Mouse (Mus musculus) kidney, embryonic 14.5 days (tissue): ENCODE results near the gene Tmem9. TPM values are rescaled to one million over a fixed set of nuclear protein-coding genes. Genes with fewer than 3 reads are reported as not detected.

ENCODE experiments used
- ATAC-seq: fragments of 200-750 bp; cut with Nextera tagmentation; 2 replicates; pipeline ENCODE4 v1.8.0; 2017; ENCODE audit warnings: moderate number of reproducible peaks, mild to moderate bottlenecking, moderate TSS enrichment, moderate library complexity; ENCODE audit not compliant: low FRiP score, low TSS enrichment
- H3K27ac ChIP-seq: fragments of 300-500 bp; sonication (generic); 2 replicates; pipeline ENCODE4 v1.5.1; 2014; ENCODE audit warnings: low read depth, mild to moderate bottlenecking, low read length, moderate library complexity, mixed read lengths
- H3K27me3 ChIP-seq: fragments of 300-500 bp; sonication (generic); 2 replicates; pipeline ENCODE4 v1.6.1; 2014; ENCODE audit warnings: mild to moderate bottlenecking, low read length; ENCODE audit not compliant: control insufficient read depth, insufficient read depth
- H3K36me3 ChIP-seq: fragments of 300-500 bp; sonication (generic); 2 replicates; pipeline ENCODE4 v1.6.1; 2014; ENCODE audit warnings: low read length, mixed read lengths; ENCODE audit not compliant: control insufficient read depth, insufficient read depth
- H3K4me1 ChIP-seq: fragments of 300-500 bp; sonication (generic); 2 replicates; pipeline ENCODE4 v1.6.1; 2014; ENCODE audit warnings: low read length, mixed read lengths; ENCODE audit not compliant: control insufficient read depth, insufficient read depth
- H3K4me2 ChIP-seq: fragments of 300-500 bp; sonication (generic); replicated peaks from 2 replicates; pipeline ENCODE4 v1.6.1; 2014; ENCODE audit warnings: low read depth, mild to moderate bottlenecking, low read length
- H3K4me3 ChIP-seq: fragments of 300-500 bp; sonication (generic); 2 replicates; pipeline ENCODE4 v1.5.1; 2014; ENCODE audit warnings: mild to moderate bottlenecking, low read length
- H3K9ac ChIP-seq: fragments of 300-500 bp; sonication (generic); 2 replicates; pipeline ENCODE4 v1.6.1; 2014; ENCODE audit warnings: low read depth, mild to moderate bottlenecking, low read length, moderate library complexity
- H3K9me3 ChIP-seq: fragments of 300-500 bp; sonication (generic); 2 replicates; pipeline ENCODE4 v1.6.1; 2016; ENCODE audit warnings: low read length; ENCODE audit not compliant: control insufficient read depth
- WGBS: fragments of 180-500 bp; shearing (Covaris S2); extraction: QIAGEN DNeasy Blood & Tissue Kit; methylation state at CpG from one replicate; pipeline ENCODE4 v1.1.7; 2014; 5-methylcytosine and 5-hydroxymethylcytosine counted together
- polyA plus RNA-seq: library from polyadenylated mRNA; unstranded; fragments of >200 nt; fragmentation: Nextera tagmentation; extraction: Ambion mirVana; gene quantifications from 2 replicates; pipeline ENCODE4 v1.2.1, GENCODE M21; 2014

The Tmem9 gene
- polyA plus RNA-seq, 1 experiment from 2014 or later: 123 TPM

DNA sequence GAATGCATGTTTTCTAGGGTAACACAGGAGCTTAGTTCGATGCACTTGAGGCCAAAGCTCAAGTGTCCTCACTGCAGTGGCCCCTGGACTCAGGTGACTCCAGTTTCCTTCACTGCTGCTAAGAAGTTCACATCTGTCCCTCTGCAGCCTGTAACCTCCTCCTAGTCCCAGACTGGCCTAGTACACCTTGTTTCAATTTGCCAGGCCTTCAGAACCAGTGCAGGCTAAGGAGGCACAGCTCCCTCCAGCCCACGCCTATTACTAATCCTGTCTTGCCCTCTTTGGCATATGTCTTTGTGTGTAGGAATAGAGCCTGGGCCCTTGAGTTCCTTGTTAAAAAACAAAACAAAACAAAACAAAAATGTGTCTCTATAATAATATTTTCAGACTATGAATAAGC, 9.4 kb downstream of the Tmem9 start:
- 92% methylated on average over 2 of the region's 2 CpGs for WGBS
- H3K27ac ChIP-seq: no peak overlapping the region
- ATAC-seq: no peak

DNA sequence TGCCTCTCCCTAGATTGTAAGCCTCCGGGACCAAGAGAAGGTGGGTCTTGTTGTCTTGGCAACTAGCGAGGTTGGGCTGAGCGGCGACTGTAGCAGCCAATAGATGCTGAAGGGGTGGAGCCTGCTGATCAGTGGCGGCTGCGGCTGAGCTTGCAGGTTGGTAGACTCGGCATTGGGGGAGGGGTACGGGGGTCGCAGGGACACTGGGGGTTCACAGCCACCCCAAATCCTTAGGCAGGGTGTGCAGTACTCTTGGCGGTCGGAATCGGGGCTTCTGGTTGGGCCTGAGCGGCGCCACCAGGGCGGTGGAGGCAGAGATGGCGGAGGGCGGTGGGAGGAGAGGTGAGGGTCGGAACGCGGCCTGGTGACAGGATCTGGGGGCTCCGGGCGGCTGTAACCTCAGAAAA, 10.0 kb downstream of the Tmem9 start:
- no peaks in the 10 kb centered on the region for H3K27me3 ChIP-seq
- H3K9ac ChIP-seq: peak overlapping the region; percentile 83
- H3K4me1 ChIP-seq: no peaks in the 10 kb centered on the region
- under 1% methylated on average over 22 of the region's 22 CpGs for WGBS
- peaks cover 27% of the 10 kb centered on the region; the same call in 1 of the 2 replicates for H3K36me3 ChIP-seq
- H3K27ac ChIP-seq: peak overlapping the region; percentile 44
- peak overlapping the region; percentile 84 for H3K4me2 ChIP-seq
- ATAC-seq: peak; percentile 99
- no peaks in the 10 kb centered on the region for H3K9me3 ChIP-seq
- peak overlapping the region; percentile 85 for H3K4me3 ChIP-seq

More for the DNA sequence above, 9.4 kb downstream of the Tmem9 start:
- Histone ChIP-seq H3K4me1 (no peaks in the 10 kb centered on the region), H3K4me2 (no peak overlapping the region; the same call in 1 of the 2 replicates), H3K9ac (no peak overlapping the region), H3K36me3 (peaks cover 22% of the 10 kb centered on the region; the same call in 1 of the 2 replicates), H3K4me3 (no peak overlapping the region; the same call in 1 of the 2 replicates), H3K27me3 (no peaks in the 10 kb centered on the region), H3K9me3 (no peaks in the 10 kb centered on the region)

DNA sequence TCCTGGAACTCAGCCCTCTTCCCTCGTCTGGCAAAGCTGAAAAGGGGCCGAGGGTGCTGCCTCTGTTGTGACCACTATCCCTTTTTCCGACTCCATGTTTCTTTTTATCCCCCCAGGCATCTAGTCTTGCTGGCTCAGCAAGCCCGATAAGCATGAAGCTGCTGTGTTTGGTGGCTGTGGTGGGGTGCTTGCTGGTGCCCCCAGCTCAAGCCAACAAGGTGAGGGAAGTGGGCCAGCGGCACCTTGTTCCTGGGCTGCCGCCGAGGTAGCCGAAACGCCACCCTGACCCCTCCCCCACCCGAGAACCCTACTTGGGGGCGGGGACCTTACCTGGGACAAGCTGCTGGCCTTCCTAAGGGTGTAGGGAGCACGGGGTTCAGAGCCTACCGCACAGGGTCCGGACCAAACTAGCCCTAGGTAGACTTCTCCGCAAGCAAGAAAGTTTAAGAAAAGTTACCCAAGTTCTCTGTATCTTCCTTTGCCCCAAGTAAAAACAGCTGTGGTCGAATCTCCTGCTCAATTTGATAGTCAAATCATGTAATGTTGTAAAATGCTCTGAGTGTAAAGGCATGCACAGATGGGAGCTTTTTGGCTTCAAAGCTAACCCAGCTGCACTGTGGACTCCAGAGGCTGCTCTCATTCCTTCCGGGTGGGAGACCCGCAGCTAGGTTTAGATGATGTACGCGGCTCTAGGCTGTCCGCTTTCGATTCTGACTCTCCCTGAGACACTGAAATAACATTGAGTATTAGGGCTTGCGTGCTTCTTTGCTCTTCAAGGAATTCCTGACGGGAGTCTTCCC, 10.6 kb downstream of the Tmem9 start:
- H3K27me3 ChIP-seq: no peaks in the 10 kb centered on the region
- H3K36me3 ChIP-seq: peaks cover 27% of the 10 kb centered on the region; the same call in 1 of the 2 replicates
- H3K4me1 ChIP-seq: no peaks in the 10 kb centered on the region
- peak overlapping the region; percentile 44 for H3K27ac ChIP-seq
- no peaks in the 10 kb centered on the region for H3K9me3 ChIP-seq
- 3% methylated on average over 24 of the region's 24 CpGs for WGBS
- H3K4me2 ChIP-seq: peak overlapping the region; percentile 84
- H3K9ac ChIP-seq: peak overlapping the region; percentile 83
- ATAC-seq: peak; percentile 58
- peak overlapping the region; percentile 85 for H3K4me3 ChIP-seq

DNA sequence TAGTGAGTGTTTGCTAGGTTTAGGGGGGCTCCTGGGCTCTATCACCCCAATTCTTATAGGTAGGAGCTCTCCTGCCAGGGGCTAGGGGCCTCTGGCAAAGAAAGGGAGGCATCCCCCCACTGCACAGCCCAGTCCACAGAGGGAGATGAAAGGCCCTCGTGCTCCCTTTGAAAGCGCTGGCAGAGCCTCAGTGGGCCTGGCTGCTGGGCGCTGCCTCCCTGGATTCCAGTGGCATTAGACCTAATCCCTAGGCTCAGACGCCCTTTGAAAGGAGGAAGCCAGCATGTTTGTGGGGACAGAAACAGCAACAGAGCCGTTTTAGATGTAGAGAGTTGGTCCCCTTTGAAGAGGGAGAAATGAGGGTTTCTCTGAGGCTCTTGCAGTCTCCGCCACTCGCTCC, 22.3 kb downstream of the Tmem9 start:
- no peak for ATAC-seq
- Histone ChIP-seq H3K27me3 (no peaks in the 10 kb centered on the region), H3K27ac (no peak overlapping the region), H3K4me3 (no peak overlapping the region), H3K9ac (no peak overlapping the region), H3K36me3 (peaks cover 96% of the 10 kb centered on the region), H3K4me2 (no peak overlapping the region), H3K9me3 (no peaks in the 10 kb centered on the region), H3K4me1 (no peaks in the 10 kb centered on the region)
- 40% methylated on average over 7 of the region's 7 CpGs for WGBS

DNA sequence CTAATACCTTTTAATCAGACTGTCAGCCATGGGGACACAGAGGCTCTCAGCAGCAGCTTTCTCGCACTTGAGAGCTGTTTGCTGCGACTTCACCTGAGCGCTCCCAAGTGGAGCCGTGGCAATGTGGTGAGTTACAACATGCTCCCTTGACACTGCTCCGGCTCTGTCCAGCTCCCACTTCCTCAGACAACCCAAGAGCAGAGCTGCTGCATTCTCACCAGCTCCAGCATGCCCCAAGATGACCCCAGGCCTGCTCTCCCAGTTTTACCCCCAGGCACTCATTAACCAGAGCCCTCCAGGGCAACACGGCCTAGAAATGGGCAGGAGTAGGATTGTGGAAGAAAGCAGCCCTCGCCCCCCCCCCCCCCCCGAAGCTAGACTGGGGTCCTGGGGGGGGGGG, 23.7 kb downstream of the Tmem9 start:
- no peak overlapping the region for H3K27ac ChIP-seq
- H3K4me2 ChIP-seq: no peak overlapping the region
- no peaks in the 10 kb centered on the region for H3K9me3 ChIP-seq
- 71% methylated on average over 6 of the region's 8 CpGs for WGBS
- ATAC-seq: no peak
- H3K4me3 ChIP-seq: no peak overlapping the region
- no peaks in the 10 kb centered on the region for H3K4me1 ChIP-seq
- H3K36me3 ChIP-seq: peaks cover 87% of the 10 kb centered on the region
- no peak overlapping the region for H3K9ac ChIP-seq
- no peaks in the 10 kb centered on the region for H3K27me3 ChIP-seq

DNA sequence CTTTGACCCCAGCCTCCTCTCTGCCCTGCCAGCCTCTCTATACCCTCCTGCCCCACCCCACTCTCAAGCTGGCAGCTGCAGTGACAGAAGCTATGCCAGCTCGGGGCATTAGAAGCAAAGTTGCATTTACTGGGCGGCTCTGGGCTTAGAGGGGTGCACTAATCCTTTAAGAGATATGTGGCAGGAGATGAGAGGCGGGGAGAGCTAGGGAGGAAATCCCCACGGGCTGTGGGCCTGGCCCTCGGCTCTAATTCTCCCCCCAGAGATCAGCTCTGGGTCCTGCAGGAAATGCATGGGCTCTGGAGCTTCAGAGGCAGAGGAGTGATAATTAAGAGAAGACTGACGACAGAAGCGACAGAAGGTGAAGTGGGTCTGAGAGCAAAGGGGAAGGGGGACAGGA, 25.0 kb downstream of the Tmem9 start:
- H3K36me3 ChIP-seq: peaks cover 74% of the 10 kb centered on the region
- no peaks in the 10 kb centered on the region for H3K4me1 ChIP-seq
- H3K27me3 ChIP-seq: no peaks in the 10 kb centered on the region
- no peaks in the 10 kb centered on the region for H3K9me3 ChIP-seq
- no peak for ATAC-seq
- 65% methylated on average over 7 of the region's 7 CpGs for WGBS
- H3K9ac ChIP-seq: no peak overlapping the region
- no peak overlapping the region for H3K27ac ChIP-seq
- H3K4me2 ChIP-seq: no peak overlapping the region
- no peak overlapping the region for H3K4me3 ChIP-seq

DNA sequence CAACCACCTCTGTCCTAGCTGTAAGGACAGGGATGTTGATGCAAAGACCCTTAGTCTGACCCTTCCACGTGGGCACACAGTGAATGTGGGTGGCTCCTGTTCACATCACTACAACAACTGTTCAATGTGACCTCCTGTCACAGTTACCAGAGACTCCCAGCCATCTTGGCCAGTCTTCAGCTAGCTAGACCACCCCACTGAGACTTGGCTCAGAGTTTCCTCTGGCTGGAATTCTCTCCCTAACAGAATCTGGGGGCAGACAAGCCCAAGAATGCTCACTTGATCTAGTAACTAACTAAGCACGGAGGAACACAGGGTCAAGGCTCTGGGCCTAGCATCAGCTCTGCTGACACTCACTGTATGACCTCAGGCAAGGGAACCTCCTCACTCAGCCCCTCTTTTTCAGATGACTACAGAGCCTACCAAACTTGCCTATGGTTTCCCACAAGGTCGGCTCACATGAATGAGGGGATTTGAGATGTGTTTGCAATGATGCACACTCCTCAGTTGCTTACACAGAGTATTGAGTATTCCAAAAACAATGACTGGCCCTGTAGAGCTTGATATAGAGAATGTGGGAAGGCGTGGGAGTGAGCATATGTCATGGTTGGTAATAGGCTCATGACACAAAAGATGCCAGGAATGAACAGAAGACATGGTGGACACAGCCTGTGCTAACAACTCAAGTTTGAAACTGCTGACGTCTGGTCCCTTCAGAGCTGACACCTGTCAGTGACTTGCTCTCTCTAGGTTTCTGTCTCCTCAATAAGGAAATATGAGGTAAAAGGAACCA, 31.0 kb downstream of the Tmem9 start:
- no peak overlapping the region for H3K9ac ChIP-seq
- no peak overlapping the region for H3K4me3 ChIP-seq
- no peak for ATAC-seq
- H3K4me1 ChIP-seq: 0 out of 2 replicates have a peak, but pooled peaks cover 3% of the 10 kb centered on the region
- H3K9me3 ChIP-seq: no peaks in the 10 kb centered on the region
- no peaks in the 10 kb centered on the region; the same call in none of the 2 replicates for H3K27me3 ChIP-seq
- no peak overlapping the region for H3K4me2 ChIP-seq
- H3K36me3 ChIP-seq: peaks cover 18% of the 10 kb centered on the region
- 82% methylated on average over 5 of the region's 5 CpGs for WGBS
- no peak overlapping the region for H3K27ac ChIP-seq

DNA sequence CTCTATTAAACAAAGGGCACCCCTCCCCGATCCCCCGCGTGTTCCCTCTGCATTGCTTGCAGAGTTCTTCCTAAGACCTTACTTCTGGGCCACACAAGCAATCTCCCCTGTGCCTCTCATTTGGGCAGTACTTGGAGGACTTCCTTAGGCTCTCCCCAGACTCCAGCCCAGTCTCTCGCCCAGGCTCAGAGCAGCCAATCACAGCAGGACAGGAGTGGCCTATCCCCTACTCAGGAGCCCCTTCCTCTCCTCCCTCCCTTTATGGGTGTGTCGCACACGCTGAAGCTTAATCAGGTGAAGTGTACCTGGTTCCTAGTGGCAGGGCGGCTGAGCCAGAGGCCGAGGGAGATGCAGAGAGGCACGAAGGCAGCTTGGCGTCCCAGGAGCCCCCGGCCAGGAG, 32.5 kb downstream of the Tmem9 start:
- H3K9me3 ChIP-seq: no peaks in the 10 kb centered on the region
- H3K4me3 ChIP-seq: no peak overlapping the region
- H3K36me3 ChIP-seq: peaks cover 3% of the 10 kb centered on the region; the same call in 1 of the 2 replicates
- H3K27ac ChIP-seq: no peak overlapping the region
- ATAC-seq: peak; percentile 78
- no peak overlapping the region for H3K4me2 ChIP-seq
- no peak overlapping the region for H3K9ac ChIP-seq
- H3K27me3 ChIP-seq: no peaks in the 10 kb centered on the region; the same call in none of the 2 replicates
- 16% methylated on average over 11 of the region's 11 CpGs for WGBS
- 0 out of 2 replicates have a peak, but pooled peaks cover 3% of the 10 kb centered on the region for H3K4me1 ChIP-seq
